Mouse (Mus musculus): ENCODE data around the gene Vmn1r169. TPM values are rescaled to one million over a fixed set of nuclear protein-coding genes. Genes with fewer than 3 reads are reported as not detected.

Gene Vmn1r169
- total RNA-seq (2023), result not detected

DNA sequence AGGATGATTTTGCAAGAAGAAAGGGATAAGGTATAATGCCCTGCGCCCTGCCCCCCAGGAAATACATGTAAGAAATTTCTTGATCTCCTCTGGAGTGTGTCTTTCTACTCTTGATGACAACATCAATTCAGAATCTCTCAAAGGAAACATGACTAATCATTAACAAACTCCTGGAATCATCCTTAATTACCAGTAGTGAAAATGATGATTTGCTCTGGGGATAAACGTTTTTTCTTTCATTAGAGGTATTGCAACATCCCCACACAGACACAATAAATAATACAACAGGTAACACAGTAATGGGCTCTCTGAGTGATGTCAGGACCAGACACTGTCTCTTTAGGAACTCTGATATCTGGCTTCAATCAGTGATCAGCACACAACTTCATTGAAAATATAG lies at the start of gene Vmn1r169:
TSS of gene Vmn1r169 (plus strand) at position 301 of the 400 bp plus-strand sequence.

DNA sequence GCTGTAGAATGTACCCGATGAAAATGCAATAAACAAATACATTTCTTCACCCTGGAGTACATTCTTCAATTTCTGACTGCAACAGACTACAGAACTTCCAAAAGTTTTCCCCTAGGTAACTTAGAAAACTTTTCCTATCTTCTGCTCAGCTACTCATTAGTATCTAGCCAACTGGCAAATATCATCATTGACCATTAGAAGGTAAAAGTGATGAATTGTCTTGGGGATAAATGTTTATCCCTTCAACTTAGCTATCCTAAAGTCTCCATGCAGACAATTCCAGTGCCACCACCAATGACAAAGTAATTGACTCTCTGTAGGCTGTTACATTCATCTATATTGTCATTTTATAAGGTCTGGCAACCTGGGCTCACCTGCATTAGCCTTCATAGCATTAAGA lies 35.9 kb upstream of the Vmn1r169 start, which contains the start of gene Vmn1r168:
TSS of gene Vmn1r168 (plus strand) at position 301 of the 400 bp plus-strand sequence.

GRCm38 (mm10) chr7:23605875-23606274 lies 30.5 kb downstream of the Vmn1r169 start, which contains the start of gene Vmn1r170:
Gene Vmn1r170 (plus strand): TSS chr7:23606175.

Other genes with a start within 250 kb of the Vmn1r169 start
- gene Nlrp5, start 189.6 kb upstream of the Vmn1r169 start, total RNA-seq (2023), result not detected
- not detected for gene Vmn1r167, start 68.3 kb upstream of the Vmn1r169 start, total RNA-seq (2023)
- not detected for gene Vmn1r168, start 35.8 kb upstream of the Vmn1r169 start, total RNA-seq (2023)
- gene Vmn1r170, start 30.6 kb downstream of the Vmn1r169 start, total RNA-seq (2023), result not detected
- gene Vmn1r171, start 55.2 kb downstream of the Vmn1r169 start, total RNA-seq (2023), result not detected
- not detected for gene Vmn1r172, start 82.8 kb downstream of the Vmn1r169 start, total RNA-seq (2023)
- gene Vmn1r173, start 125.2 kb downstream of the Vmn1r169 start, total RNA-seq (2023), result not detected
- gene Vmn1r174, start 176.7 kb downstream of the Vmn1r169 start, total RNA-seq (2023), result not detected
- not detected for gene Vmn1r175, start 235.1 kb downstream of the Vmn1r169 start, total RNA-seq (2023)

All from T-cell, adult 66 days (primary cell).